Mouse (Mus musculus): ENCODE results near the gene Dnaic2. TPM values are rescaled to one million over a fixed set of nuclear protein-coding genes. Genes with fewer than 3 reads are reported as not detected.

Gene Dnaic2
- polyA plus RNA-seq, 2 experiments: 0.03 TPM; not detected in 1

DNA sequence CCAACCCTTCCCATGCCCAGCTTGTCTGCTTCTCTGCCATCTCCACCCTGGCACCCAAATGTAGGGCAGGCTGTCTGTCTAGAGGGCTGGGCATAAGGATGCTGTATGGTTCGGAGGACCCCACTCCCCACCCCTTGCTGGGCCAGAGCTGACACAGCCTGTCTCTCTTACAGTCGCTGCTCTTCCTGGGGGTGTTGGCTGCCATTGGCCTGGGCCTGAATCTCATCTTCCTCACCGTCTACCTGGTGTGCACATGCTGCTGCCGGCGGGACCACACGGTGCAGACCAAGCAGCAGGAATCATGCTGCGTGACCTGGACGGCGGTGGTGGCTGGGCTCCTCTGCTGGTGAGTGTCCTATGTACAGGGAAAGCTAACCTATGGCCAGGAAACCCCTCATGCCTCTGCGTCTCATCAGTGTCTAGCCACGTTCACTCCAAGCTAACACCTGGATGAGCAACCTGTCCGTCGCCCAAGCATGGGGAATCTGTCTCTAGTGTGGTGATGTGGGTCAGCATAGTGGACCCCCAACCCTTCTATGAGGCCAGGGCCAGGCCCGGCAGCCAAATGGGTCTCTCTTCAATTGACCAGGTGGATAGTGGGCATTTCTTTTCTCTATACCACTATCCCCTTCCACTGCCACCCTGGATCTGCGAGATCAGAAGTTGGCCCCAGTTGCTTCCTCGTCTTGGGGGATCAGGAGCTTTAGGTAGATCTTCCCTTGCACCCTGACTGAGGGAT is 40.8 kb upstream of the Dnaic2 start:
- ATAC-seq (ENCODE audit: insufficient read depth): no peak
- Histone ChIP-seq H3K9me3 (ENCODE audit: control insufficient read depth, low read length) (no peaks in the 10 kb centered on the region), H3K9ac (replicated peaks) (no peak overlapping the region), H3K4me2 (ENCODE audit: low read depth) (no peak overlapping the region), H3K36me3 (replicated peaks; ENCODE audit: control insufficient read depth, insufficient read depth, low read depth) (no peaks in the 10 kb centered on the region), H3K27me3 (ENCODE audit: control insufficient read depth, insufficient read depth, low read length) (no peaks in the 10 kb centered on the region), H3K4me3 (ENCODE audit: insufficient read depth in 1 of 2, low read depth in 2 of 2, low read length in 2 of 2) (no peak overlapping the region), H3K27ac (no peak overlapping the region), H3K4me1 (replicated peaks; ENCODE audit: control insufficient read depth in 2 of 2, insufficient read depth in 2 of 2, low read length in 1 of 2) (peaks cover 0 to 21% of the 10 kb centered on the region in 2 experiments; a peak in 2 of 4 replicates)
- TF ChIP-seq CTCF (IDR thresholded peaks at IDR 0.05; ENCODE audit: low read depth) (no peak), EP300 (IDR thresholded peaks at IDR 0.05; ENCODE audit: low read depth) (no peak)
- DNase-seq (ENCODE audit: low read depth in 3 of 3, low spot score in 3 of 3): no peak
- 71% methylated on average over 16 of the region's 16 CpGs for WGBS (ENCODE audit: insufficient replicate concordance)

DNA sequence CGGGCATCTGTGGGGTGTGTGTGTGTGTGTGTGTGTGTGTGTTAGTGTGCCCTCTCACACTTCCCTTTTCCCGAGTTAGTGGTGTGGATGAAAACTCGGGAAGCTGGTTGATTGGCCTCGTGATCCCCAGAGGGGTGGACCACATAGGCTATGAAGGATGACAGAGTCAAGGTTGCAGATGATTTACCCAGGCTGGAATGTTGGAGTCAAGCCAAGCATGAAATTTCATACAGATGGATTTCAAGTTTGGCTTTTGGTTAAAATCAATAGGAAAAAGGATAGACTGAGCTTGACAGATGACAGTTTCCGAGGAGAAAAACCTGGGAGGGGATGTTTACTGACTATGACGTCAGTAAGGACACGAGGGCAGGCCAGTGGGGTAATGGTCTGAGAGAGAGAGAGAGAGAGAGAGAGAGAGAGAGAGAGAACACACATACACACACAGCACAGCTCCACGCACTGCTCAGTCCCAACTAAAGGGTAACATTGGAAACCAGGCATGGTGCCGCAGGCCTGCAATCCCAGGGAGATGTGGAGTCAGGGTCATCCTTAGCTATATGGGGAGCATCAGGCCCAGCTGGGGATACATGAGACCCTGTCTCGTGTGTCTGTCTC is 39.5 kb upstream of the Dnaic2 start:
- Histone ChIP-seq H3K36me3 (replicated peaks; ENCODE audit: control insufficient read depth, insufficient read depth, low read depth) (no peaks in the 10 kb centered on the region), H3K9me3 (ENCODE audit: control insufficient read depth, low read length) (no peaks in the 10 kb centered on the region), H3K9ac (replicated peaks) (no peak overlapping the region), H3K4me2 (ENCODE audit: low read depth) (no peak overlapping the region), H3K27ac (no peak overlapping the region), H3K4me3 (ENCODE audit: insufficient read depth in 1 of 2, low read depth in 2 of 2, low read length in 2 of 2) (no peak overlapping the region), H3K4me1 (replicated peaks; ENCODE audit: control insufficient read depth in 2 of 2, insufficient read depth in 2 of 2, low read length in 1 of 2) (peaks cover 0 to 20% of the 10 kb centered on the region in 2 experiments; a peak in 2 of 4 replicates), H3K27me3 (ENCODE audit: control insufficient read depth, insufficient read depth, low read length) (no peaks in the 10 kb centered on the region)
- no peak for ATAC-seq (ENCODE audit: insufficient read depth)
- TF ChIP-seq EP300 (IDR thresholded peaks at IDR 0.05; ENCODE audit: low read depth) (no peak), CTCF (IDR thresholded peaks at IDR 0.05; ENCODE audit: low read depth) (no peak)
- WGBS (ENCODE audit: insufficient replicate concordance): 41% methylated on average over 10 of the region's 10 CpGs
- DNase-seq (ENCODE audit: low read depth in 3 of 3, low spot score in 3 of 3): no peak

DNA sequence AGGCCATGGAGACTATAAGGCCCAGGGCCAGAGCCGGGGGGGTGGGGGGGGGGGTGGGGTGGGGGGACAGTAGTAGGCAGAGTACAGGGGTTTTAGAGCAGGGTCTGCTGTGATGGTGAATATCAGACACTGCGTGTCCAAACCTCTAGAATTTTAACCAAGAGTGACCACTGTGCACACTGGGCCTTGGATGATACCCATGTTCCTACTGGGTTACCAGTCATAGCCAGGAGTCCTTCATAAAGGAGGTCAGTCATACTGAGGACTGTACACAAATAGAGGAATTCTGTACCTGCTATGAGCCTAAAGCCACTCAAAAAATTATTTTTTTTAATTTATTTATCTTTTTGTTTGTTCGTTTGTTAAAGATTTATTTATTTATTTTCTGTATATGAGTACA is 38.5 kb upstream of the Dnaic2 start:
- Histone ChIP-seq H3K27me3 (ENCODE audit: control insufficient read depth, insufficient read depth, low read length) (no peaks in the 10 kb centered on the region), H3K36me3 (replicated peaks; ENCODE audit: control insufficient read depth, insufficient read depth, low read depth) (no peaks in the 10 kb centered on the region), H3K9me3 (ENCODE audit: control insufficient read depth, low read length) (no peaks in the 10 kb centered on the region), H3K27ac (no peak overlapping the region), H3K9ac (replicated peaks) (no peak overlapping the region), H3K4me3 (ENCODE audit: insufficient read depth in 1 of 2, low read depth in 2 of 2, low read length in 2 of 2) (no peak overlapping the region), H3K4me2 (ENCODE audit: low read depth) (no peak overlapping the region), H3K4me1 (replicated peaks; ENCODE audit: control insufficient read depth in 2 of 2, insufficient read depth in 2 of 2, low read length in 1 of 2) (peaks cover 0 to 14% of the 10 kb centered on the region in 2 experiments; a peak in 2 of 4 replicates)
- DNase-seq (ENCODE audit: low read depth in 3 of 3, low spot score in 3 of 3): no peak
- ATAC-seq (ENCODE audit: insufficient read depth): no peak
- no peak for TF ChIP-seq CTCF (IDR thresholded peaks at IDR 0.05; ENCODE audit: low read depth)
- TF ChIP-seq EP300 (IDR thresholded peaks at IDR 0.05; ENCODE audit: low read depth): no peak
- WGBS (ENCODE audit: insufficient replicate concordance): 72% methylated on average over 2 of the region's 3 CpGs

DNA sequence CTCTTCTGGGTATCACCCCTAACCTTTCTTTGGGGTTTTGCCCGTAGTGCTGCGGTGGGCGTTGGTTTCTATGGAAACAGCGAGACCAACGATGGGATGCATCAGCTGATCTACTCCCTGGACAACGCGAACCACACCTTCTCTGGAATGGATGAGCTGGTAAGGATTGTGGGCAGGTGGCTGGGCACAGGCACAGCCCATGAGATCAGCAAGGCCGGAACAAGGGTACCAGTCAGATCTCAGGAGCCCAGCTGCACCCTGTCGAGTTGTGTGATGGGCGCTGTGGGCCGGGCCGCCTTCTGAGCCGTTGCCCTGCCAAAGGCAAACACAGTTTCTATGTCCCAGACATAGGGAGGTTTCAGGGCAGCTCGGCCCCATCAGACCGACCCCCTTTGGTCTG is 37.0 kb upstream of the Dnaic2 start:
- 83% methylated on average over 15 of the region's 15 CpGs for WGBS (ENCODE audit: insufficient replicate concordance)
- no peaks in the 10 kb centered on the region for H3K9me3 ChIP-seq (ENCODE audit: control insufficient read depth, low read length)
- no peak overlapping the region for H3K4me3 ChIP-seq (ENCODE audit: insufficient read depth in 1 of 2, low read depth in 2 of 2, low read length in 2 of 2)
- no peaks in the 10 kb centered on the region for H3K36me3 ChIP-seq (replicated peaks; ENCODE audit: control insufficient read depth, insufficient read depth, low read depth)
- no peak overlapping the region for H3K27ac ChIP-seq
- H3K27me3 ChIP-seq (ENCODE audit: control insufficient read depth, insufficient read depth, low read length): no peaks in the 10 kb centered on the region
- no peak overlapping the region for H3K4me2 ChIP-seq (ENCODE audit: low read depth)
- ATAC-seq (ENCODE audit: insufficient read depth): no peak
- H3K4me1 ChIP-seq (replicated peaks; ENCODE audit: control insufficient read depth in 2 of 2, insufficient read depth in 2 of 2, low read length in 1 of 2): peaks cover 0 to 6% of the 10 kb centered on the region in 2 experiments; a peak in 2 of 4 replicates
- no peak overlapping the region for H3K9ac ChIP-seq (replicated peaks)
- no peak for DNase-seq (ENCODE audit: low read depth in 3 of 3, low spot score in 3 of 3)
- TF ChIP-seq CTCF (IDR thresholded peaks at IDR 0.05; ENCODE audit: low read depth): no peak
- TF ChIP-seq EP300 (IDR thresholded peaks at IDR 0.05; ENCODE audit: low read depth): no peak

DNA sequence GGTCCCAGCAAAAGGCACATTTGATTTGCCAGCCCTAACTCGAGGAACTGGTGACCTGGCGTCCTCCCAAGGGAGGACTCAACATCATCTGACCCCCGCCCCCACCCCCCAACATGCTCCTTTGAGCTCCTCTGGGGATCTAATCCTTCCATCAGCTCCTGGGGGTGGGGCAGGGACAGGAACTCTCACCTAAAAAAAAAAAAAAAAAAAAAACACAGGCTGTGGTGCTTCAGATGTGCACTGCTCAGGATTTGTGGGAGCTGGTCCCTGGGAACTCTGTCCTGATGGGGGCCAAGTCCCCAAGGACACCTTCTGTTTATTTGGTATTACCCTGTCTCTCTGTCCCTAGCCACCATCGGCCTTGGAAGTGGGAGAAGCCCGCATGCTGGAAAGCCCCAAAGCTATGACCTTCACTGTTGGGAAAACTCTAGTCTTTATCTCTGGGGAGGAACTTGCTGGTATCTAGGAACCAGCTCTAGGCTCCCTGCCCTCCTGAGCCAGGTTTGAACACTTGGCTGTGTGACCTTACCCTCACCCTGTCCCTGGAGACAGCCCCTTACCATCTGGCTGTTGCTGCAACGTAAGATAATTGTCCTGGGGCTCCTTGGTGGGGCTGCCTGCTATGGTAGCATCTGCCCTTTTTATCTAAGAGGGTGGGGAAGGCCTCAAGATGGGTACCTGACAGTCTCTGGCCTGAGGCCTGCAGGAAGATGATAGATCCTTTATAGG is 35.6 kb upstream of the Dnaic2 start:
- Histone ChIP-seq H3K27me3 (ENCODE audit: control insufficient read depth, insufficient read depth, low read length) (no peaks in the 10 kb centered on the region), H3K36me3 (replicated peaks; ENCODE audit: control insufficient read depth, insufficient read depth, low read depth) (no peaks in the 10 kb centered on the region), H3K27ac (no peak overlapping the region), H3K9ac (replicated peaks) (no peak overlapping the region), H3K9me3 (ENCODE audit: control insufficient read depth, low read length) (no peaks in the 10 kb centered on the region), H3K4me3 (ENCODE audit: insufficient read depth in 1 of 2, low read depth in 2 of 2, low read length in 2 of 2) (no peak overlapping the region), H3K4me1 (replicated peaks; ENCODE audit: control insufficient read depth in 2 of 2, insufficient read depth in 2 of 2, low read length in 1 of 2) (no peaks in the 10 kb centered on the region), H3K4me2 (ENCODE audit: low read depth) (no peak overlapping the region)
- WGBS (ENCODE audit: insufficient replicate concordance): 40% methylated on average over 6 of the region's 6 CpGs
- no peak for TF ChIP-seq EP300 (IDR thresholded peaks at IDR 0.05; ENCODE audit: low read depth)
- TF ChIP-seq CTCF (IDR thresholded peaks at IDR 0.05; ENCODE audit: low read depth): no peak
- DNase-seq (ENCODE audit: low read depth in 3 of 3, low spot score in 3 of 3): no peak
- no peak for ATAC-seq (ENCODE audit: insufficient read depth)

All from liver, embryonic 14.5 days (tissue).